ENCODE assay signal across 8 mouse cellular contexts in genomic region chr1:55087932-55088610, GRCm38 (mm10). TPM values are rescaled to one million over a fixed set of nuclear protein-coding genes. Genes with fewer than 3 reads are reported as not detected.
DNase-seq lines count a peak whose midpoint lies in the region; ATAC-seq lines count a peak whose summit lies in the region.

Gene Hspe1, plus strand, starts transcription at chr1:55088132.
Gene Hspd1, minus strand, starts transcription at chr1:55088243.

- H3K36me3 ChIP-seq in hindbrain, embryonic 11.5 days (ENCODE audit: control insufficient read depth, insufficient read depth, low read length) = peaks cover 5% of the 10 kb centered on the region; the same call in 1 of the 2 replicates

- H3K27ac ChIP-seq in hindbrain, embryonic 11.5 days (ENCODE audit: low read depth, low read length) = peak within 1 kb of the TSS; percentile 96

- ATAC-seq in hindbrain, embryonic 11.5 days (ENCODE audit: low FRiP score) = peak; percentile 95

- H3K9ac ChIP-seq in hindbrain, embryonic 11.5 days (ENCODE audit: low read depth, low read length) = peak within 1 kb of the TSS; percentile 95

- 0 out of 2 replicates have a peak, but pooled peaks cover 2% of the 10 kb centered on the region for H3K4me1 ChIP-seq in hindbrain, embryonic 11.5 days (replicated peaks; ENCODE audit: control insufficient read depth, insufficient read depth, low read length)

- peak; percentile 97 for DNase-seq in MN1 (ENCODE audit: low spot score)
- DNase-seq in cerebellum, adult 9-10 months = peak; percentile 98
- peak; percentile 95 to 98 for DNase-seq in frontal cortex, adult 2 months (ENCODE audit: extremely low spot score in 1 of 2, low spot score in 1 of 2)
- DNase-seq in hindbrain, embryonic 11.5 days (ENCODE audit: low spot score) = peak; percentile 99
- peak; percentile 97 to 99 for DNase-seq in layer of hippocampus, postnatal 10 days (ENCODE audit: low spot score in 2 of 2)
- DNase-seq in lung, postnatal 10 days = peak; percentile 100
- DNase-seq in ovary, postnatal 36 days (ENCODE audit: low spot score) = peak; percentile 99
- DNase-seq in thymus, postnatal 25 days = peak; percentile 98

- H3K9me3 ChIP-seq in hindbrain, embryonic 11.5 days (ENCODE audit: control insufficient read depth, low read length) = no peaks in the 10 kb centered on the region

- WGBS in hindbrain, embryonic 11.5 days = under 1% methylated on average over 62 of the region's 76 CpGs

- no peaks in the 10 kb centered on the region for H3K27me3 ChIP-seq in hindbrain, embryonic 11.5 days (ENCODE audit: control insufficient read depth, insufficient read depth, low read length)

- peak within 1 kb of the TSS; percentile 77 for H3K4me2 ChIP-seq in hindbrain, embryonic 11.5 days (replicated peaks; ENCODE audit: low read depth, low read length)

- H3K4me3 ChIP-seq in hindbrain, embryonic 11.5 days (ENCODE audit: low read depth, low read length) = peak within 1 kb of the TSS; percentile 91

RNA-seq across cellular contexts. Expression of gene Hspe1, which starts in this region (rescaled TPM):
- 180 and 187 TPM in 2 replicates for polyA plus RNA-seq in frontal cortex, adult 2 months (2012; rRNA removed)
- polyA plus RNA-seq in hindbrain, embryonic 11.5 days (2014; fragmentation: Nextera tagmentation; extraction: Ambion mirVana) = 421 and 434 TPM in 2 replicates
- 100 to 1,000 TPM; 103 to 106 TPM for total RNA-seq in layer of hippocampus, postnatal 10 days (2021)

RNA-seq across cellular contexts. Expression of gene Hspd1, which starts in this region (rescaled TPM):
- polyA plus RNA-seq in frontal cortex, adult 2 months (2012; rRNA removed) = 105 and 116 TPM in 2 replicates
- polyA plus RNA-seq in hindbrain, embryonic 11.5 days (2014; fragmentation: Nextera tagmentation; extraction: Ambion mirVana) = 354 and 387 TPM in 2 replicates
- total RNA-seq in layer of hippocampus, postnatal 10 days (2021) = 100 to 1,000 TPM; 214 to 215 TPM

Comparison
In these comparisons a context has a peak if more than half of its experiments do, and no peak if none do; other contexts are left out.
1. Peak in every context shown above with its lines: DNase-seq, ATAC-seq, H3K4me3 ChIP-seq and H3K27ac ChIP-seq.